Mouse (Mus musculus): ENCODE data around the gene Aanat. TPM values are rescaled to one million over a fixed set of nuclear protein-coding genes. Genes with fewer than 3 reads are reported as not detected.

Aanat gene
- total RNA-seq (2017): not detected in 2 replicates

DNA sequence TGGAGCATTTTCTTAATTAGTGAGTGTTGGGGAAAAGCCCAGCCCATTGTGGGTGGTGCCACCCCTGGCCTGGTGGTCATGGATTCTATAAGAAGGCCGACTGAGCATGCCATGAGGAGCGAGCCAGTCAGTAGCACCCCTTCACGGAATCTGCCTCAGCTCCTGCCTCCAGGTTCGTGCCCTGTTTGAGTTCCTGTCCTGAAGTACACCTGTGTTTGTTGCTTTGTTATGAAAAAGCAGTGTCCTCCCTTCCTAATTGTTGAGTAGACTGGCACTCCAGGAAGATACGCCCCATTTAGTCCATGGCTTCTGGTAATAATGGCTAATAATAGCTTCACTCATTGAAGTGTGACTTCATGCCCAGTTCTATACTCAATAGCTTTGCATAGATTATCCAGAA, at the start of gene Aanat:
Gene Aanat (plus strand): TSS at position 123 of the 400 bp plus-strand sequence.
- no peak for ATAC-seq (replicated peaks; ENCODE audit: low read depth, poor library complexity, severe bottlenecking)

DNA sequence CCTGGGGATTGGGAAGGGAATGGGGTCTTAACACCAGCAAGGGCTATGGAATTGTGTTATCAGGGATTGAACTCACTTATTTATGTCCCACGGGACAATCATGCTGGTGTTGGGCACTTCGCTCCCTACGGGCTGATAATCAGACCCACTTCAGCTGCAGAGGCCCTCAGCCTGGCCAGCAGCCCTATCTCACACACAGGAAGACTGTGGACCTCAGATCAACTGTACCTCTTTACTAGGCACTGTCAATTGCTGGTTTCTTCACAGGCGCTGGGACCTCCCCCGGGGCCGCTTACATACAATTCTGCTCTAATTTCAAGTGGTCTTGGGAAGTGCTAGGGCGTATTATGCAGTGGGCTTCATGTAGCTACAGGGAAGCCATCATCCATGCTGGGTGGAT, 49.5 kb upstream of the Aanat start:
- ATAC-seq (replicated peaks; ENCODE audit: low read depth, poor library complexity, severe bottlenecking): peak; percentile 43

DNA sequence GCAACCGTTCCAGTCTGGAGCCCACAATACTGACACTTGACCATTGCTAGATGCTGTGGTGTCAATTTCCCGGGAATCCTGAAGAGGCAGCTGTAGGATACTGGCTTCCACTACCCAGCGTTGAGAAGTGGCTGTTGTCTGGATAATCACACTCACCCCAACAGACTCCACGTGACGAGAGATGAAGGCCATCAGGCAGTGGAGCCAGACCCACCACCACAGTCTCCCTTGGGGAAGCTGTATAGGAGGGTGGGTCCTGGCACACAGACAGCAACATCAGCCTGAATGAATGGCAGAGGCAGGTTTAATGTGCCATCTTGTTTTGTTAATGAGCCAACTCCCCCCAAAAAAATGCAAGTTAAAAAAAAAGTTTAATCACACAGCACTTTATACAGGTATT, 48.8 kb upstream of the Aanat start:
- no peak for ATAC-seq (replicated peaks; ENCODE audit: low read depth, poor library complexity, severe bottlenecking)

DNA sequence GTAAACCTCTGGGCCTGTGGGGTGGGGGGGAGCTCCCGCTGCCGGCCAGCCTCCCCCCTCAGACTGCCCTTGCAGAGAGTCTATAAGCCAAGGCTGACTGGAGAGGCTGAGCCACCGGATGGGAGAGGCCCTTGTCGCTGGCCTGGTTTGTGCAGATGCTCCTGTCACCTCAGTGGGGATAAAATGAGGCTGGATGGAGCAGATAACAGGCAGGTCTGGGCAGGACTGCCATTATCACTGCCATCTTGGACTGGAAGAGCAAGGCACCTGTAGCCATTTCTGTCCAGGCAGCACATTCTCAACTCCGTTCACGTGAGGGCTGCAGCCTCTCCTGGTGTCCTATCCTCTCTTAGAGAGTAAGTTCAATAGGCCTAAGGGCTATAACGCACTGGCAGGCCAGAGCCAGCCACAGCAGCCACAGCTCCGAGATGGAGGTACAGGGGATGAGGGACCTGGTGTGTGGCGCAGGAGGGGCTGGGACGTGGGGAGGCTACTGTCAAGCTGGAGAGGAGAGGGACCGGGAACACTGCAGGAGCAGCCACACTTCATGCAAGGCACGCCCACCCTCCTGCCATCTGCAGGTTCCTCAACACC, 48.0 kb upstream of the Aanat start:
- ATAC-seq (replicated peaks; ENCODE audit: low read depth, poor library complexity, severe bottlenecking): no peak

DNA sequence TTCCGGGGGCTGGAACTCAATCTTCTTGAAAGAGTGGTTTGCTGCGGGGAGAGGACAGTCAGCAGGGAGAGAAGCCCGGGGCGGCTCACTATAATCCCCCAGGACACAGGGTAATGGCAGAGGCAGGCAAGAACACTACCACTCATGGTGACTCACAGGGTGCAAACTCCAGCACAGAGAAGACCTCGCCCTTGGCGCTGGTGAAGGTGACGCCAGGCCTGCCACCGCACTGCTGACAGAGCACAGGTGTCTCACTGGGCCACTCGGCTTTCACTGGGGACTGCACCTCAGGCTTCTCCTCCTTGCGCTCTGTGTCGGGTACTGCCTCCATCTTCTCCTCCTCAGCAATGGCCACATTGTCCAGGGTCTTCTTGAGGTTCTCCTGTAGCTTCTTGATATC, 45.0 kb upstream of the Aanat start:
- no peak for ATAC-seq (replicated peaks; ENCODE audit: low read depth, poor library complexity, severe bottlenecking)

DNA sequence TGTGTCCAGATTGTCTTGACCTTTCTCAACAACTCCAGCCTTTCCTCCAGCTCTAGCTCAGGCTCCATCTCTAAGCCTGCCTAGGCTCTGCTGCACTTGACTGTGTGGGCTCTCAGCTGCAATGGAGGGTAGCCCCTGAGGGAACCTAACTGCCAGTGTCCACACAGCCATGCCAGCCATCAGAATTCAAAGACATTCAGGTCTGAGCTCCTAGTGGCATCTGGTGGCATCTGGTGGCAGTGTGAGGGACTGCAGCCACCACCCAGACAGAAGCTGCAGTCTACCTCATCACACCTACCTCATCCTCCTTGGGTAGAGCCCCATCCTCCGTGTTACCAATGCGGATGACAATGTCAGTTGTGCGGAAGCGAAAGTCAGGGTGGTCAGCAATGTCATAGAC, 43.1 kb upstream of the Aanat start:
- peak; percentile 80 for ATAC-seq (replicated peaks; ENCODE audit: low read depth, poor library complexity, severe bottlenecking)

DNA sequence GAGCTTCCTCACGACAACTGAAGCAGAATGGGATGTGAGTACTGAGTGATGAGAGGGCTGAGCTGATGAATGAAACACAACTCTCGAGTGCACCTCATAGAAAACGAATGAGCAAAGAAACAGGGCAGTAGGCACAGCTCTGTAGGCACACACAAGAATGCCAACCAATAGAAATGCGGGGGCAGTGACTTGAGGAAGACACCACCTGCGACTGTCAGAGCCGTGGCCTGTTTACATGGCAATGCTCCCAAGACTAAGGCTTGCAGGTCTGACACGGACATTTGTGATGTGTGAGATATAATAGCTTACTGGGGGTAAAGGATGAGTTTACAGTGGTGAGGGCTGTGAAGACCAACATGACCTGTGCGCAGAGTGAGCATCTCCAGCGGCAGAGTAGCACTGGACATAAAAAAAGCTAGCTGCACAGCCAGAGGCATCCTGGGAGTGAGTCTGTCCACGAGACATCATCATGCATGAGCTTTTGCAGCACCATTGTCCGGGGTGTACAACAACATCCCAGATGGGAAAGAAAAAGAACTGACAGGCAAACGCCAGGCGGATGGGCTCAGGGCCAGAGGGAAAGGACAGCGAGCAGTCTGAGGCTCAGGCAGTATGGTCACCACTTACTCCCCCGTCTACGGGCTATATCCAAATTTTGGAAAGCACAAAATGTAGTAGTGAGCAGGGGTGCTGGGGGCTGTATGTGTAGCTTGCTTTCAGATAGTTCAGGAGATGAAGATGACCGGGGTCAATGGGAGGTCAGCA, 38.8 kb upstream of the Aanat start:
- ATAC-seq (replicated peaks; ENCODE audit: low read depth, poor library complexity, severe bottlenecking): no peak

DNA sequence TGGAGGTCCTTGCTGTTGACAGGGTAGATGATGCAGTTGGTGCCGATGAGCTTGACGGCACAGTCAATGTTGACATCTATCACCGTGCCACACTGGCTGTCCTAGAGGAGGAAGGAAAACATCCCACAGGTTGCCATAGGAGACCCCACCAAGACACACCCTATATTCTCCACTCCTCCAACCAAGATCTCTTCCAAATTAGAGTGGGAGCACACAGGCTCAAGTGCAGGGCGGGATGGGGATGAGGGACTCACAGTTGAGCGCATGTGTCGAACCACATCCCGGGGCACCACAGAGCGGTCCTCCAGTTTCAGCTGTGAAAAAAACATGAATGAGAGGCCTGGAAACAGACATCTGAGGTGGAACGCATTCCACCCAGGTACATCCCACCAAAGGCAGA, 37.5 kb upstream of the Aanat start:
- no peak for ATAC-seq (replicated peaks; ENCODE audit: low read depth, poor library complexity, severe bottlenecking)

DNA sequence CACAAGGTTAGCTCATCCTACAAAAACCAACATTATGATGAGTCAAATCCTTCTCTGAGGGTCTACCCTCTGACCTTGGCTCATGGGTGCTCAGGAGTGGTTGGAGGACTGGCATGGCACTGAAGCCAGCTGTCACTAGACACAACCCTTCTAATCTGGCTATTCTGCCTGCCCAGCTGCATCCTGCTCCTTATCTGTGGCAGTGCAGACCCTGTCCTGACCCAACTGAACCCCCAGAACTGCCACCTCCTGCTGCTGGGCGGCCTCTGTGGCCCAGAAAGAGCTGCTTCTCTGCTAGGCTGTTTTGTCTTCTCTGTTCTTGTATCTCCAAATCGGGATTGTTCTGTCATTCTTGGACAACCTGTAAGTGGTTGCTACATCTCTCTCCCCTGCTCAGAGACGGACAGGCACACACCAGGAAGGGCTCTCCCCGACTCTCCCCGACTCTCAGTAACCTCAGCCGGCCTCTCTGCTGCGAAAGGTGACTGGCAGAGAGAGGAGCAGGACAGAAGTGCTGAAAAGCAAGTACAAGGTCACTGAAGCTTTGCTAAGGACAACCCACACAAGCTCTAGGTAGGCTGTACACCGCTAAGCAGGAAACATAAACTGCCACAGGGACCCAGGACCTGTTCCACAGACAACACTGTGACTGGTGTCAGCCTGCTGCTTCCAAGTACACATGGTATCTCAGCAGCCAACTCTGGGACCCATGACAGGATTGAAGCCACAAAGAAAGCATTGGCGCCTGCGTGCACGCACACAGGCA, 36.8 kb upstream of the Aanat start:
- peak; percentile 81 for ATAC-seq (replicated peaks; ENCODE audit: low read depth, poor library complexity, severe bottlenecking)

DNA sequence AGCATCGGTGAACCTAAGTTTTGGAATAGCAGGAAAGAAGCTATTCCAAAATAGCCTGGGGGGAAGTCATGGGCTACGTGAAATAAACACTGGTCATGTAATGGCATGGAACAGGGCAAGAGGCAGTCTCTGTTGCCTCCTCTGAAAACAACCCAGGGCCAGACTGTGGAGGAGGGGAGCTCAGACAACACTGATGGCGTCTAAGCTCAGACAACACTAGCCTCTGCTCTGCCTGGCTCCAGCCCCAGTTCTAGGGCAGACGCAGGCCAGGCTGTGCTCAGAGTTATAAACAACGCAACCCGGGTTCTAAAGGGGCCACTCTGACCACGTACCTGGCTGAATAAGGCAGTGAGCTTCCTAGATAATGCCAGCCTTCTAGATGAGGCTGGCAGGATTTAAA, 35.5 kb upstream of the Aanat start:
- ATAC-seq (replicated peaks; ENCODE audit: low read depth, poor library complexity, severe bottlenecking): no peak

DNA sequence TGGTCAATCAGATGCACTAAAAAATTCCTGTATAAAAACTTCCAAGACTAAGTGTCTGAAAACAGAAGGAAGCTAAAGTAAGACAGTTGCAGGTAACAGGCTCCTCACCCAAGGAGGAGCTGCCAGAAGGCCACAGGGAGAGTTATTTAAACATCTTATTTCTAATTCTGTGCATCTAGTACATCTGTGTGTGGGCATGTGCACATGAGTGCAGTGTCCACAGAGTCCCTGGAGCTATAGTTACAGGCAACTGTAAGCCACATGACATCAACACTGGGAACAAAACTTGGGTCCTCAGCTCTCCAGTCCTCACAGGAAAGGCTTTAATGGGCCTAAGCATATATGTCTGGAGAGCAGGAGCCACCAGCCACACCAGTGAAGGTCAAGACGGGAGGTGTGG, 34.0 kb upstream of the Aanat start:
- ATAC-seq (replicated peaks; ENCODE audit: low read depth, poor library complexity, severe bottlenecking): no peak

DNA sequence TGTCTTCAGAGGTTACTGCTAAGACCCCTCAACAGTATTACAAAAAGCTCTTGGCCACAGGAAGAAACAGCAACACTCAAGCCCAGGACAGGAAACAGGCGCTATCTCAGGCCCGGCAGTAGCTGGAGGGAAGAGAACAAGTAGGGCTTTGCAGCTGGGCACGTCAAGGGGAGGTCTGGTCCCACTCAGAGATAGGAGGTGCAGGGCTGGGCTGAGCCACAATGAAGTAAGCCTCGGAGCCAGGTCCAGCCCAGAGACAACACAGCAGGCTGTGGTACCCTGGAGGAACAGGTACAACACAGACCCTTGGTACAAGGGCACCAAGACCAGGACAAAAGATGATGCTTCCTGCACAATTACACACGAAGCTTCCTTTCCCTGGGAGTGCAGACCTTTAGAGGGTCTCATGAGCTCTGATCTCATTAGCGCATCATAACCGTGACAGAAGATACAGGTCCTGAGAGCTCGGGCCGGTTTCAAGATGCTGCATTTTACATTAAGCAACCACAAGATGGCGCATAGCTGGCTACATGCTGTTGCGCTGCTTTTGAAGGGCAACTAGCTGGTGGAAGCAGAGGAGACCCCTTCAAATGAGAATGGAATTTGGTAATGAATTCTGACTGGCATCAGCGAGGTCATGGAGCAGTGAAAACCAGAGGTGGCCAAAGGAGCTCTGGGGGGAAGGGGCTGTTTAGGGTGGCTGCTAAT, 31.9 kb upstream of the Aanat start:
- peak; percentile 57 for ATAC-seq (replicated peaks; ENCODE audit: low read depth, poor library complexity, severe bottlenecking)

DNA sequence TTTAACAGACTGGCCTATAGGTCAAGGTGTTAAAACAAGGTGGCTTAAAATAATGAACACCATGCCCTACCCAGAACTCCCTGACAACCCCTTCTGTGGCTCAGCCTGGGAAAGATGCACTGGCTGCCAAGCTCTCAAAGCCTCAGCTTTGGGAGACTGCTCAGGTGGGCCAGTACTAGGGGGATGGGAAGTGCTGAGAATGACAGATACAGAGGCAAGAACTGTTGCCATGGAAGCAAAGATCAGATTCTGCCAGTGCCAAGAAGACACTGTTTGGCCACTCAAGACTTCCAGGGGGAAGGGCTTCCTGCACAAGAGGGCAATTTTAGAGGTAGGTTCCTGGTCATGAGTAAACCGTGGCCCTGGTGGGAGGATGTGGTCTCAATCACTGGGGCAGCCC, 30.7 kb upstream of the Aanat start:
- no peak for ATAC-seq (replicated peaks; ENCODE audit: low read depth, poor library complexity, severe bottlenecking)

DNA sequence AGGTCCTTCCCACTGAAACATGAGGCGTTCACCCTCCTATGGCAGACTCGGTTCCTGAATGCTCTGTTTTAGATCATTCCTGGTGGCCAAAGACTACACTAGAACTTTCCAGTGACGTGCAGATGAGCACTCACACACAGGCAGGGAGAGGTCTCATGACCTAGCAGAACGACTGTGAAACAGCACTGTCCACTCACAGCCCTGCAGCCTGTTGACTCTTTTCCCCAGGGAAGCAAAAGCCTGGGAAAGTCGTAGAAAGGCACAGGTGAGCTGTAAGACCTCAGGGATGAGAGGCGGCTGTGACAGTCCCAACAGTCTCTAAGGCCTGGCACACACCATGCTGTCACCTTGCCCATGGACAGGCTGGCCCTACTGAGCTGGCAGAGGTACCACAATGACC, 29.9 kb upstream of the Aanat start:
- ATAC-seq (replicated peaks; ENCODE audit: low read depth, poor library complexity, severe bottlenecking): no peak

DNA sequence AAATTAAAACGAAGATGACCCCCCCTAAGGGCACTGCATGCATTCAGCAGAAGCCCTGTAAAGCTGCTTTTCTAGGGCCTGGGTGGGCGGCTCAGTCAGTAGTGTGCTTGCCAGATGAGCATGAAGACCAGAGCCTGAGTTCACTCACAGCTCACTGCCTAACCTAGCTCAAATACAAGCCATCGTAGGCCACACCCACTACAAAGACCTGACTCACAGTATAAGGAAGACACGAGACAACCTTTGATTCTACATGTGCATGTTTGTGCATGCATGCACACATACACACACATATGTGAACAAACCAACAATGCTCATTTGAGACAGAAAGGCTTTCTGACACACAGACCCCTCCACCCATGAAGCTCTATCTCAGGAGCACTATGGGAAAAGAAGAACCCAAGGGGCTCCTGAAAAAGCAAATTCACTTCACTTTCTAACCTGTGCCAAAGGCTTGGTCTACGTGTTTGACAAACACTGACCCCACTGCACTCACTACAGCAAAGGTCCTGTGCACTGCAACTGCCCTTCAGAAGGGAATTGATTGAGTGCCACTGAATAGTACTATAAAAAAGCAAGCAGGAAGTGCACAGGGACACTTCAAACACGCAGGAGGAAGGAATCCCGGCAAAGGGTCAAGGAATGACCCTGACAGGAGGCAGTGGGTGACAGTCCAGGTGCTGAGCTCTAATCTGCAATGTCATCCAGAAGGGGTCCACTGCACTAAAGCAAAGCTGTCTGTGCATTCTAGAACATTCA, 20.8 kb upstream of the Aanat start:
- ATAC-seq (replicated peaks; ENCODE audit: low read depth, poor library complexity, severe bottlenecking): no peak

DNA sequence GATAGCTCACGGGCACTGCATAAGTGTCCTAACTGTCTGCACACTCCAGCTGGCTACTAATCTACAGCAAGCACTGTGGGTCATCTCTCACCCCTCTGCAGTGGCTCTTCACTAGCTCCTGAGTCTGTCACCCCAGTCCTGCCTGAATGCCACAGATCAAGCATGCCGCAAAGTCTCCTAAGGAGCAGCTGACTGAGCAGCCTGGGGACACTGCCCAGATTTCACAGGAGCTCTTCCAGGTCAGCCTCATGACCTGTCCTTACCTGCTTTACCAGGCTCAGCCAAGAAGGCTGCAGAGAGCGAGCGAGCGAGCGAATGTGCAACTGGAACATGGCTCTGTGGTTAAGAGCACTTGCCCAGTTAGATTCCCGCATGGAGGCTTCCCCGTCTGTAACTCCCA, 18.7 kb upstream of the Aanat start:
- no peak for ATAC-seq (replicated peaks; ENCODE audit: low read depth, poor library complexity, severe bottlenecking)

DNA sequence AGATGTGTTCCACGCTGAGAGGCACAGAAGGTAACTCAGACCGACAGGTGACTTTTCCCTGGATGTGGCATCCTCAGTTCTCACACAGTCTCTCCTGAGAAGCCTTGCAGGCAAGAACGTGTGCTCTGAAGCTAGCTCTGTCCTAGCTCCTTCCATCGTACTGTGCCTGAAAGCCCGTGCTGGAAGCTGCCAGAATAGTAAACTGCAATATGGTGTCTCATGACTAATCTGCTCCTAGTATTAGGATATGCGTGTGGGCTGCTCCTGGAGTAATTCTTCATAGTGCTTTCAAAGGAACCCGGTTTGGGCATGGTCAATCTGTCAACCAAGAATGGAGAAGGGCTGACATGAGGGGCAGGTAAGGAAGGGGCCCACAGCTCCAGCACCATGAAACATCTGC, 15.4 kb upstream of the Aanat start:
- ATAC-seq (replicated peaks; ENCODE audit: low read depth, poor library complexity, severe bottlenecking): no peak

DNA sequence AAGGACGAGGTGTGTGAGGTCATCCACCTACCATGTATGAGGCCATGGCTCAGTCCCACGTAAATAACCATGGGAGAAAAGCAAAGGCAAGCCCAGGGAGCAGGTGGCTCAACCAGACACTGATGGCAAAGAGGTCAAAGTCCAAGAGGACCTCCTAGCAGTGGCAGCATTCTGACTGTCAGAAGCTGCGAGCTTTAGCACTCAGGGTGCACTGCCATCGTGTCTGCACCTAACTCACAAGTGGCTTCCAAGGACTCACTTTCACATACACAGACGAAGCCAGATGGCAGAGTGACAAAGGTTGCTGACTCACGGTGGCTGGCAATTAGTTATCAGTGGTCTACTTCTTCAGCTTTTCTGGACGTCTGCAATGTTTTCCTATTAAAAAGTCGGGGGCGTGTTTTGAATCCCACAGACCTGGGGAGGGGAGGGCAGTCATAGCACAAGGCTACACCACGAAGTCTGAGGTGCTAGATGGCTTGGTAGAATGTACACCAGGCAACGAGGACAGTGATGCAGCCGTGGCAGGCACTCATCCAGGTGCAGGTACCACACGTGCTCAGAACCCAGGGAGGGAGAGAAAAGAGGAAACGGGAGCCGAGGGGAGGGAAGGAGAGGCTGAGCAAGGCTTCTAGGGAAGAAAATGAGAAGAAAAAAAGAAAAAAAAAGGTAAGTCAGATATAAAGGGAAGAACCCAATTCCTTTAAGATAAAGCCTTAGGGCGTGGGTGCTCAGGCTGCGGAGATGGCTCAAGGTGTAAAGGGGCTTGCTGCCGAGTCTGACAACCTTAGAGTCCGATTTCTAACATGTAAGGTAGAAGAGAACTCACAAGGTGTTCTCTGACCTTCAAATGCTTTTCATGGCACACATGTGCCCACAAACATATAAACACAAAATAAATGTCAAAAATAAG, 14.2 kb upstream of the Aanat start:
- peak; percentile 46; the same call in 1 of the 2 replicates for ATAC-seq (replicated peaks; ENCODE audit: low read depth, poor library complexity, severe bottlenecking)

Data from common myeloid progenitor, adult 5-6 weeks (primary cell).